Mouse (Mus musculus) left cerebral cortex, adult 18-20 months (tissue): ENCODE results near the gene Tmem128. TPM values are rescaled to one million over a fixed set of nuclear protein-coding genes. Genes with fewer than 3 reads are reported as not detected.

Experiments
- DNase-seq, 2 experiments: peaks; one replicate each; pipeline ENCODE4 v3.0.0; 2021 to 2022; ENCODE audit warnings: low spot score in 2 of 2, mixed read lengths in 1 of 2
- total RNA-seq, 2 experiments: library from RNA; stranded (reverse); gene quantifications; 2 replicates each; pipeline ENCODE4 v1.2.3; 2021

The Tmem128 gene
- total RNA-seq, 2 experiments from 2014 or later, result 28.4 TPM

GRCm38 (mm10) chr5:38277098-38277866 is 17.3 kb downstream of the Tmem128 start:
- DNase-seq, result peak in 1 of 2 experiments; percentile 8

- no peak for DNase-seq
These were observed 18.1 kb downstream of the Tmem128 start for GRCm38 (mm10) chr5:38277936-38278600.

GRCm38 (mm10) chr5:38280075-38280474 is 20.1 kb downstream of the Tmem128 start:
- no peak for DNase-seq

GRCm38 (mm10) chr5:38285724-38286123 is 25.7 kb downstream of the Tmem128 start:
- no peak for DNase-seq

DNA sequence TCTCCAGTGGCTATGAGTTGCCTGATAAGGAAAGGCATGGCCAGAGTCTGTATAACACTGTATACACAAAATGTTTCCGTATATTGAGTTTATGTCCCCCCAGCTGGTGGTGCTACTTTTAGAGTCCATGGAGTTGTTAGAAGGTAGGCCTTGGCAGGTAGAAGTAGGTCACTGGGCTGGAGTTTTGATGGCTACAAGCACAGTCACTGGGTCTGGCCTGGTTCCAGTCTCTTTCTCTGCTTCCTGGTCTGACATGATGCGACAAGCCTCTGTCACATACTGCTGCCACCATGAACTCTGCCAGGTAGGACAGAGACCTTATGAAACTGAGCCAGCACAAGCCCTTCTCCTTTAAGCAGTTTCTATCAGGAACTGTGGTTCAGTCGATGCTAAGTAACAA is 28.5 kb downstream of the Tmem128 start:
- no peak for DNase-seq

- DNase-seq, result no peak
These were observed 41.9 kb downstream of the Tmem128 start for GRCm38 (mm10) chr5:38301761-38302411.

GRCm38 (mm10) chr5:38302651-38303050 is 42.7 kb downstream of the Tmem128 start:
- DNase-seq, result no peak

- DNase-seq, result no peak
These were observed 45.3 kb downstream of the Tmem128 start for GRCm38 (mm10) chr5:38305241-38305640.

DNA sequence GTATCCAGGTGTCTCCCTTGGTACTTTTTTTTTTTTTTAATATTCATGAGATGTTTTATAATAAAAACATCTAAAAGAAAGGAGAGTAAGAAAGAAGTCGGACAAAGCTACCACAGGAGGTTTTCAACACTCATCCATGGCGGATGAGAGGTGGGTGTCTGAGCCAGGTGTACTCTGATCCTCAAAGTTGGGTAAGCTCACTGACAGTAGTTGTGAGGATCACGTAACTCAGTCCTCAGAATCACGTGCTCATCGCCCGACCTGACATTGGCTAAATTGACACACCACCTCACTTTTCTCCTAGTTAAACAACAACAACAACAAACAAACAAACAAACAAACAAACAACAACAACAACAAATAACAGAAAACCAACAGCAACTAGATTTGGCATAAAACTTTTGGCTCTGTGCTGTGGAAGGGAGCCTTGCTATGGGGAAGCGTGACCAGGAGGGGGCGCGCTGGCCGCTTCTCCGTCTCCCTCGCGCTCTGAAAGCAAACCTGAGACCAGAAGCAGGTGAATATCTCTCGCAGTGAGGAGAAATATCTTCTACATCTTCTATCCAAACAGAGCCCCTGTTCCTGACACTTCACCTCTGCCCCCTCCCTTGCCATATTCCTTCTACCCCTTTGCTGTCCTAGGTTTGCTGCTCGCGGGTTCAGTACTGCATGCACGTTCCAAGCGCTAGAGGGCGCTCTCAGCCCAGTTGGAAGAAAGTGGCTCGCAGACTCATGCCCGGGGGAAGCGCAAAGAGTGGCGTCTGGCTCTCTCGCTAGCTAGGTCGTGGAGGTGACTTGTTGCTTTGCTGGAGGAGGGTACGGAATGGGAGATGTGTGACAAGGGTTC is 47.5 kb downstream of the Tmem128 start:
- DNase-seq, result peak; percentile 92 to 95

DNA sequence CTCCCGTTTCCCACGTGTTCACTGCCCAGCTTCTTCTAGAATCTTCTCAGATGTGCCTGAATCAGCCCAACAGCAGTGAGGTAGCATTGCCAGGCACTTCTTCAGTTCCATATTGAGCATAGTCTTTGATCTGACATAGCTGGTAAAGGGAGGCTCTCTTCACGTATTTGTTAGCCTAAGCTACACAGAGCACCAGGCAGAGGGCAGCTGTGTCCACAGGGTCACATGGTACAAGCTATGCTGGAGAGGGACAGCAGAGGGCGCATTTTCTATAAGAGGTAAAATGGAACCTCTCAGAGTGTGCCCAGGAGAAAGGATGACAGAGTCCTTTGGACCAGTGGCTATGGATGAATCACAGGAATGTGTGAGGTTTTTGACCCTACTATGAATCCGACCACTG is 48.9 kb downstream of the Tmem128 start:
- DNase-seq, result peak; percentile 65 to 72

- DNase-seq, result no peak
These were observed 49.8 kb downstream of the Tmem128 start for GRCm38 (mm10) chr5:38309795-38310194.

Other genes with a start within 250 kb of the Tmem128 start
- gene Stx18, start 221.4 kb upstream of the Tmem128 start, total RNA-seq, result 10 to 100 TPM; 35.8 to 36.7 TPM
- gene Nsg1, start 100.3 kb upstream of the Tmem128 start, total RNA-seq, result 100 to 1,000 TPM; 457 to 466 TPM
- 10 to 100 TPM; 19.2 to 19.3 TPM for gene Zbtb49, start 39.7 kb upstream of the Tmem128 start, total RNA-seq
- 10 to 100 TPM; 10.1 to 10.3 TPM for gene Lyar, start 39.7 kb upstream of the Tmem128 start, total RNA-seq
- gene Otop1, start 15.8 kb downstream of the Tmem128 start, total RNA-seq, result not detected
- gene Drd5, start 59.2 kb downstream of the Tmem128 start, total RNA-seq, result 1 to 10 TPM; 1.4 to 2.0 TPM
- gene Slc2a9, start 243.0 kb downstream of the Tmem128 start, total RNA-seq, result 1 to 10 TPM in 1 of 2 experiments, under 1 TPM in 1; 0.70 to 1.1 TPM